Mouse (Mus musculus) embryo, embryonic 11 days (tissue): ENCODE data around the gene Ikzf2.

ENCODE experiments used
- DNase-seq: peaks from one replicate; pipeline ENCODE4 v3.0.0-alpha.2; 2015

The Ikzf2 gene

GRCm38 (mm10) chr1:69687076-69687991, at the start of gene Ikzf2:
Gene Ikzf2, minus strand, starts transcription at chr1:69687245.
- DNase-seq = peak; percentile 94

DNA sequence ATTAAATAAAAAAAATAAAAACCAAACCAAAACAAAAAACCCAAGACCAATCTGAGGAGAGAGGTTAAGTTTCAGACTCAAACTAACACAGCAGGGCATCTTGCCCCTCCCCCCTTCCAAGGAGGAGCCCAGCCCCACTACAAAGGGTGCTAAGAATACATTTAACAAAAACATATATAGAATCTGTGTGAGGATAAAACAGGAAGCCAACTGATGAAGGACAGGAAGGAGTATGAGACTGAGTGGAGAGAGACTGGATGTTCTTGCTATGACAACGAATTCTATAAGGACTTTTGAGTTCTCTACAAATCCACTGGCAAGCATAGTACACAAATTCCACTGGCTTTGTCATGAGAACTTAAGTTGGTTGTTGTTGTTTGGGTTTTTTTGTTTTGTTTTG, 42.7 kb upstream of the Ikzf2 start:
- no peak for DNase-seq

DNA sequence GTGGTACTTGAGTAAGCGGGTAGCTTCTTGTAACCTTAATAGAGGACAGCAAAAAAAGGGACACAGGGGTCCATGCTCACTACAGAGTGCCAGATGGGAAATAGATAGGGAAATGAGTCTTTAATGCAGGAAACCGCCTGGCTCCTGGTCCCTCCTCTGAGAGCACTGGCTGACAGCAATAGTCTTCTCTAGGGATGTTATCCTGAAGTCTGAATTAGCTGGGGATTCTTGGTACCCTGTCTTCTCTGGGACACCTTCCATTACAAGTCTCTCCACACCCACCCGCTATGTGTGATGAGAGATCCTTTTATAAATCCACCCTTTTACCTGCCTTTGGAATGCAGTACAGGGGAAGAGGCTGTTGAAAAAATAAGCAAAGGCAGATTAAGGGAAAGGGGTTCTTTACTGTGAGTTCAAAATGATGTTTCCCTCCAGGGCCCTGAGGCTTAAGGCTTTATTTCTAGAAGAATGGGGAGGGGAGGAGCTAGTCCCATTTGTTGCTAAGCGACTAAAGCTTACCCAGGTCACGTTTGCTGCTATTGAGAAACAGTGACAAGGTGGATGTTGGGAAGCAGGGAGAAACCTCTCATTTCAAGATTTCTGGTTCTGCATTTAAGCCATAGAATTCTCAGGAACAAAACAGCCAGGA, 42.1 kb upstream of the Ikzf2 start:
- DNase-seq = peak; percentile 55

DNA sequence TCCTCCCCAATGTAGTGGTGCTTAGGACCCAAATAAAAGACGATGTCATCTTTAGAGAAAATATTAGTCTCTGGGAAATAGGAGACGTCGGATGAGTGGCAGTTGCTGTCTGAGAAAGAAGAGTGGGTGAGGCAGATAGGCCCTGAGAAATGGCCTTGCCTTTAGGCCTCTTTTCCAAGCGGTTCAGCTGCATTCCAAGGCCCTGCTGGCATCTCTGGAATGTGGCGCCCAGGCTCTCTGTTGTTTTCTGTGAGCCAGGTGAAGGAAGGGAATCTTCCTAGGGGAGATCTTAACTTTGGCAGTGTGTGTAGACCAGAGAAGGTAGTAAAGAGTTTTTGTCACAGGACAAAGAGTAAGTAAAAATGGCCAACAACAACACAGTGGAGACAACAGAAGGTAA, 40.9 kb upstream of the Ikzf2 start:
- peak; percentile 43 for DNase-seq

- DNase-seq = no peak
Observed at GRCm38 (mm10) chr1:69717107-69717506, 30.1 kb upstream of the Ikzf2 start.

DNA sequence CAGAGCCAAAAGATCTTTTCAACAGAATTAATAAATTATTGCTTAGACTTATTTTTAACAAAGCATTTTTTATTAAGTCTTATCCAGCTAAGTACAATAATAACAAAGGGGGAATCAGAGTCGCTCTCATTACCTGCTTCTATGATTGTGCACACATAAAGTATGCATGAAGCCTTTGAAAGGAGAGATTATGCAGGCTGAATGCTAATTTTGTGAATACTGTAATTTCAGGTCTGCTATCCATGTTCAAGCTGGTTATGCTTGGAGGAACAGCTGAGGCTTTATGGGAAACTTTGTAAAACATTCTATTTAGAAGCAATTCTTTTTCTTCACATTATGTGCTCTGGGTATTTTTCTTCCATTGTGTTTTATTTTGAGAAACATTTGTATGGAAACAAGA, 21.5 kb upstream of the Ikzf2 start:
- DNase-seq = no peak

GRCm38 (mm10) chr1:69703506-69704156, 16.6 kb upstream of the Ikzf2 start:
- DNase-seq = no peak

GRCm38 (mm10) chr1:69691946-69692345, 4.9 kb upstream of the Ikzf2 start:
- DNase-seq = no peak

GRCm38 (mm10) chr1:69688961-69689360, 1.9 kb upstream of the Ikzf2 start:
- peak; percentile 88 for DNase-seq

- peak; percentile 11 for DNase-seq
Observed at GRCm38 (mm10) chr1:69688118-69688517, 1.1 kb upstream of the Ikzf2 start.

GRCm38 (mm10) chr1:69686741-69687075, 337 bp downstream of the Ikzf2 start:
- no peak for DNase-seq

DNA sequence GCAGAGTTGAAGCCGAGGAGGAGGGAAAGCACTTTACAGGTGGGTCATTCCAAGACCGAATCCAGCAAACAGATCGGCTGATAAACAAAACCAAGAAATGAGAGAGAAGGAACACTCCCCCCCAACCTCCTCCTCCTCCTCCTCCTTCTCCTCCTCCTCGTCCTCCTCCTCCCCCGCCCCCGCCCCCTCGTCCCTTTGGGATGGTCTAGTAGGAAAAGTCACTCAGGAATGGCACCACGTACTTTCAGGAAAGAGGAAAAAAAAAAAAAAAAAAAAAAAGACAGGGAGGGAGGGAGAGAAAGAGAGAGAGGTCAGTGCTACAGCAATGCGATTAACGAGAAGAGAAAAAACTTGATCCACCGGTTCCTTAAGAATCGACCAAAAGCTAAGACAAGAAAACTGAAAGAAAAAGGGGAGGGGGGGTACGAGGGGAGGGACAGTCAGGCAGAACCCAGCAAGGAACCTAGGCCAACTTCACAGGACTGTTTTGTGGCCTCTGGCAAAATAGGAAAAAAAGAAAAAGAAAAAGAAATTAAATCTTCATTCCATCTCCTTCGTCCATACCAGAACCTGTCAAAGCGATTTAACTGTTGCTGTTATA, 1.1 kb downstream of the Ikzf2 start:
- DNase-seq = peak; percentile 46

- peak; percentile 10 for DNase-seq
Observed at GRCm38 (mm10) chr1:69685049-69685889, 1.8 kb downstream of the Ikzf2 start.

GRCm38 (mm10) chr1:69684280-69685040, 2.6 kb downstream of the Ikzf2 start:
- DNase-seq = no peak

DNA sequence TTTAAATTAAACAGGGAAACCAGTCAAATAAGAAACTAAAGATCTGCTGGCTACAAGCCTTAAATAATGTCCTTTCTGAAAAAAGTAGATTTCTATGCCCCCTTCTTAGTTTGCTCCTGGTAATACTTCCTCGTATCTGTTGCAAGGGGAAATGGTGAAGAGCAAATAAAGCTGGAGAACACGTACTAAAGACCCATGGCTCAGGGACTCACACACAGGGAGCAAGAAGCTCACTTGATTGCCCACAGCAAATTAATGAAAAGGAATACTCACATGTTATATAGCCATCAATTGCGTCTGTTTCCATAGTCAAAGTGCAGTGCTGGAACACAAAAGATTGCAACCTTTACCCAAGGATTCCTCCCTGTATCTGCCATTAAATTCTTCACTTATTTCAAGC, 3.2 kb downstream of the Ikzf2 start:
- no peak for DNase-seq

GRCm38 (mm10) chr1:69683058-69683457, 4.0 kb downstream of the Ikzf2 start:
- DNase-seq = no peak

DNA sequence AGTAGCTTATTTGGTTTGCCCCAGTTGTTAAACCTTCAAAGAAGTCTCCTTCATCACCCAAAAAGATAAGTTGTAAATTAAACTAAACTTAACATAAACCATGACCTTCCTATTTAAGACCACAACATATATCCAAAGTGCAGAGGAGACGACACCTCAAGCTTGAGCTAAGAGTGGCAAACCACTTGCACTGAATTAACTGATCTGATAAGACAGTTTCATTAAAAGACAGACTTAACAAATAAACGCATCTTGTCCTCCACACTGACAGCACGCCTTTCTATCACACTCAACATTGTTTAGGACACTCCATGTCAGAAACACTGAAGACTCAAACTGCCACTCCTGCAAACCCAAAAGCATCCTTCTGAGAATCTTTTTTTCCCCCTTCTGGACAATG, 4.8 kb downstream of the Ikzf2 start:
- DNase-seq = no peak

- DNase-seq = no peak
Observed at GRCm38 (mm10) chr1:69681003-69681402, 6.0 kb downstream of the Ikzf2 start.

DNA sequence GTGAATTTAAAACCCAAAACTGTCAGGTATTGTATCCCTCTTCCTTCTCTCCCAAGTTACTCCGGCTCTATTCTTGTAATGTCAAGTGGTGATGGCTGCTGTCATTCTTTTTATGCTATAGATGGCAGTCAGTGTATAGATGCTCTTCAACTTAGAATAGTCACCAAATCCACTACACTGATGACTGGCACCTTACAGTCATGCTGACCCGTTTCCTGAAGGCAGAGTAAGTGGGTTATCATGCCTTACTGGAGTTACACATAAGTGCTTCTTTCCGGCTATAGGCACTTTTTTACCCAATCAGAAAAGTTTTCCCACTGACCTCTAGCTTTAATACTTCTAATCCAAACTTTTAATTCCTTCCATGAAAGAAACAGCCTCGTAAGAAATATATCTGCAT, 6.5 kb downstream of the Ikzf2 start:
- DNase-seq = no peak

- no peak for DNase-seq
Observed at GRCm38 (mm10) chr1:69669897-69670404, 17.1 kb downstream of the Ikzf2 start.

GRCm38 (mm10) chr1:69667456-69667855, 19.6 kb downstream of the Ikzf2 start:
- DNase-seq = no peak
